Mouse (Mus musculus): ENCODE data around the gene Men1.

Gene Men1

GRCm38 (mm10) chr19:6338716-6339115 lies 3.9 kb downstream of the Men1 start:
- no peak for DNase-seq (ENCODE audit: low spot score in 2 of 2)

DNA sequence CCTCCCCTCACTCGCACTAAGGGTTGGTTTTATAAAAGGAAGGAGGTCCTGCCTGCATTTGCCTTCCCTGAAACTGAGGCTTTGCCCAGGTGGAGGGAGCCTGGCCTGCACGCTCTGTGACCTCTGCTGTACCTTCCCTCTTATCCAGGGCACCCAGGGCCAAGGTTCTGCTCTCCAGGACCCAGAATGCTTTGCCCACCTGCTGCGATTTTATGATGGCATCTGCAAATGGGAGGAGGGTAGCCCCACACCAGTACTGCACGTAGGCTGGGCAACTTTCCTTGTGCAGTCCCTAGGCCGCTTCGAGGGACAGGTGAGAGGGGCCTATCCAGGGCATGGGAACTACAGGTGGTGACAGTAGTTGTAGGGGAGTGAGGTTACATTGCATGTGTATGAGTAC lies 4.4 kb downstream of the Men1 start:
- DNase-seq (ENCODE audit: low spot score in 2 of 2) = no peak

- peak; percentile 67 to 88 for DNase-seq (ENCODE audit: low spot score in 2 of 2)
These were observed 5.2 kb downstream of the Men1 start for GRCm38 (mm10) chr19:6339890-6340504.

DNA sequence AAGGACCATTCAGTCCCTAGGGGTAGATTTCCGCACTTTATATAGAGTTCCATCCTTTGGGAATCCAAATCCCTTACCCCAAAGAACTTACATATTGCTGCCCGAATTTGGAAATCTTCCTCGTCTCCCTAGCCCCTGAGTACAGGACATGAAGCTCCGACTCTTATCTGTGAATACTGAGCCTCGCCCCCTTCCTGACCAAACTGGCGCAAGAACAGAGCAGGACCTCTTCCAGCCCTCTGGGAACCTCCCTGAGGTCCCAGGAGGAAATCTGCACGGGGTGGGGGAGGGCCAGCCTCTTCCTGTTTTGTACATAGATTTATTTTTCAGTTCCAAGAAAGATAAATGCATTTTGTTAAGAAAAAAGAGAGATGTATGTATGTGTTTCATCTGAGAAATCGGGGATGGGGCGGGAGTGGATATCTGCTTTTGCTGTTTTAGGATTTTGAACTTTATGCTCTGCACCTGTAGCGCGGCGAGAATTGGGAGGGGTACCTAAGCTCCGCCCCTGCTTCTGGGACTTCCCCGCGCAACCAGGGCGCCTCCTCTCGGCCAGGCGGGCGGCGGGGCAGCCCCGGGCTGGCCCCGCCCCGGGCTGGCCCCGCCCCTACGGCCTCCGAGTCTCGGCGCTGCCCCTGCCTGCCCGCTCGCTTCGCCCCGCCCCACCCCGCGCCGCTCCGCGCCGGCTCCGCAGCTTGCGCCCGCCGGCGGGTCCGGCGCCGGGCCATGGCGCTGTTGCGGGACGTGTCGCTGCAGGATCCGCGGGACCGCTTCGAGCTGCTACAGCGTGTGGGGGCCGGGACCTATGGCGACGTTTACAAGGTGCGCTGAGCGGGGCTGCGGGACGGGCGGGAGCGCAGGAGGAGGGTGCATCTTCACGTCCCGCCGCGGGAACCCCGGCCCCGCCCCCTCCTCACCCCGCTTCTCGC lies 6.0 kb downstream of the Men1 start, which contains the start of gene Map4k2:
TSS of gene Map4k2 (plus strand) at position 612 of the 929 bp plus-strand sequence.
- peak; percentile 90 to 95 for DNase-seq (ENCODE audit: low spot score in 2 of 2)

DNA sequence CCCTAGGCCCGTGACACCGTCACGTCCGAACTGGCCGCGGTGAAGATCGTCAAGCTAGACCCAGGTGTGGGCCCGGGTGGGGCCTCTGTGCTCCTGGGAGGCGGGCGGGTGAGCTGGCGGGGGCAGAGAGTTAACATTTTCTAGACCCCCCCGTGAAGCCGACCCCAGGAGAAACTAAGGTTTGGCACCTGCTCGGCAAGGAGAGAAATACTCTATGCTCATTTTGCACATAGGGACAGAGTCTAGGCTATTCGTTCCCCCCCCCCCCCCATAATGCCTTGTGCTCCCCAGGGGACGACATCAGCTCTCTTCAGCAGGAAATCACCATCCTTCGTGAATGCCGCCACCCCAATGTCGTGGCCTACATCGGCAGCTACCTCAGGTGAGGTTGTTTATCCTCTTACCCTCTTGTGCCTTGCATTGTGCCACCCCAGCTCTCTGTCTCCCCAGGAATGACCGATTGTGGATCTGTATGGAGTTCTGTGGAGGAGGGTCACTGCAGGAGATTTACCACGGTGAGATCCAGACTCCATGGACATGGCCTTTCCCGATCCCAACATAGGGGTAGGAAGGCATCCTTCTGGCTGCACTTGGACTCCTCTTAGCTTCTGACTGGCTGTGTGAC lies 6.8 kb downstream of the Men1 start:
- peak in 1 of 2 experiments; percentile 44 for DNase-seq (ENCODE audit: low spot score in 2 of 2)

DNA sequence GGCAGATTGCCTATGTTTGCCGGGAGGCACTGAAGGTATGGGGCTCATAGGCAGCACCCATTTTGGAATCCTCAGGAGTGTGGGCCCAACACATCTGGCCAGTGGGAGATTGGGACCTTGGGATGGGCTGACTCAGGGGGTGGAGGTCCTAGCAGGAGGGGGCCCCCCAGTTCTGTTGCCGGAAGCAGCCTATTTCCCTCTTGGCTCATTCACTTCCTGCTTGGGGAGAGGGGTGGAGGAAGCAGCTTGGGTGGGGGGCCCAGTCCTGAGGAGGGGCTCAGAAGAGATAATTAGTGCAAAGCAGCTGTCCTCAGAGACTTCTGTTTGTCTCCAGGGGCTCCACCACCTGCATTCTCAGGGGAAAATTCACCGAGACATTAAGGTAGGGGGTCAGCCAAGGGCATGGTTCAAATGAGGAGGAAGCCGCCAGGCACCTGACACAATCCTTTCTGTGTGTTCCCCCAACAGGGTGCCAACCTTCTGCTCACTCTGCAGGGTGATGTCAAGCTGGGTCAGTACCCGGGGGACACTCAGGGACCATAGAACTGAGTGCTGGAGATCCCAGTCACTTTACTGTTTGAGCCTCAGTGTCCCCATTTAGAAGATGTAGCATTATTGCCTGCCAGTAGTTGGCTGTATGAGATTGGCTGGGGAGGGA lies 7.6 kb downstream of the Men1 start:
- no peak for DNase-seq (ENCODE audit: low spot score in 2 of 2)

DNA sequence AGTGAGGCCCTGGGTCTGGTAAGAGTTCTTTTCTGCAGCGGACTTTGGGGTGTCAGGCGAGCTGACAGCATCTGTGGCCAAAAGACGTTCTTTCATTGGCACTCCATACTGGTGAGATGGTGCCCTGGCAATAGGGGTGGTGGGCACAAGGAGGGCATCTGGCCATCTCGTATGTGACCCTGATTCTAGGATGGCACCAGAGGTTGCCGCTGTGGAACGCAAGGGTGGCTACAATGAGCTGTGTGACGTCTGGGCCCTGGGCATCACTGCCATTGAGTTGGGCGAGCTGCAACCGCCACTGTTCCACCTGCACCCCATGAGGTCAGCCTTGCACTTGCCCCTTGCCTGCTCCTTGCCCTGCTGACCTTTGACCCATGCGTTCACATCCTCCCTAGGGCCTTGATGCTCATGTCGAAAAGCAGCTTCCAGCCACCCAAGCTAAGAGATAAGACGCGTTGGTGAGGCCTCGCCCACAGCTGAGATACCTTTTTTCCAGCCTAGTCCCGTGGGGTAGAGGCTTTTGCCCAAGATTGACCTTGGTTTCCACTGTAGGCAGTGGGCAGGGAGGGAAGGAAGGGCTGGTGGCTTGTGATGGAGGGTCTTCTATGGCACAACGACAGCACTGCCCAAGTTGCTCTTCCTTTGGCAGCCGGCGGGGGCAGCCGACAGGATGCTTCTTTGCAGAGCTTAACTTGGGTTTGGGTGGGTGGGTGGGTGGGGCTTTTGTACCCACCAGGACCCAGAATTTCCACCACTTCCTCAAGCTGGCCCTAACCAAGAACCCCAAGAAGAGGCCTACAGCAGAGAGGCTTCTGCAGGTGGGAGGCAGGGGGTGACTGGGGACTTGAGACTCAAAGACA lies 8.5 kb downstream of the Men1 start:
- DNase-seq (ENCODE audit: low spot score in 2 of 2) = no peak

DNA sequence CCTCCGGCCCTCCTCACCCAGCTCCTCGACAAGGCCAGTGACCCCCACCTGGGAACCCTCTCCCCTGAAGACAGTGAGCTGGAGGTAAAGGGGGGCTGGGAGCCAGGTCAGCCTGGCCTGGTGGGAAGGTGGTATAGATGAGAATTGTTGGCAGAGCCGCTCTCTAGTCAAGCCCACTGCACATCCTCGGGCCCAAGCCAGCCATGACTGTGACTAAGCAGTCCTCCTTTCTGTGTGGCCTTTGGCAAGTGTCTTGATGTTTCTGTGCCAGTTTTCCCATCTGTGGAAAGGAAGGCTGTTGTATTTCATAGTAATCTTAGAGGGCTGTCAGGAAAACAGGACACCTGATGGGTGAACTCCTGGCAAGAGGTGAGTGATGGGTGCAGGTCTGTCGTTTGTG lies 9.2 kb downstream of the Men1 start:
- DNase-seq (ENCODE audit: low spot score in 2 of 2) = no peak

GRCm38 (mm10) chr19:6346023-6346422 lies 11.2 kb downstream of the Men1 start:
- no peak for DNase-seq (ENCODE audit: low spot score in 2 of 2)

GRCm38 (mm10) chr19:6346661-6347060 lies 11.9 kb downstream of the Men1 start:
- no peak for DNase-seq (ENCODE audit: low spot score in 2 of 2)

- no peak for DNase-seq (ENCODE audit: low spot score in 2 of 2)
These were observed 12.8 kb downstream of the Men1 start for GRCm38 (mm10) chr19:6347615-6348014.

GRCm38 (mm10) chr19:6348717-6349116 lies 13.9 kb downstream of the Men1 start:
- DNase-seq (ENCODE audit: low spot score in 2 of 2) = no peak

- DNase-seq (ENCODE audit: low spot score in 2 of 2) = peak in 1 of 2 experiments; percentile 44
These were observed 14.6 kb downstream of the Men1 start for GRCm38 (mm10) chr19:6349215-6349983.

DNA sequence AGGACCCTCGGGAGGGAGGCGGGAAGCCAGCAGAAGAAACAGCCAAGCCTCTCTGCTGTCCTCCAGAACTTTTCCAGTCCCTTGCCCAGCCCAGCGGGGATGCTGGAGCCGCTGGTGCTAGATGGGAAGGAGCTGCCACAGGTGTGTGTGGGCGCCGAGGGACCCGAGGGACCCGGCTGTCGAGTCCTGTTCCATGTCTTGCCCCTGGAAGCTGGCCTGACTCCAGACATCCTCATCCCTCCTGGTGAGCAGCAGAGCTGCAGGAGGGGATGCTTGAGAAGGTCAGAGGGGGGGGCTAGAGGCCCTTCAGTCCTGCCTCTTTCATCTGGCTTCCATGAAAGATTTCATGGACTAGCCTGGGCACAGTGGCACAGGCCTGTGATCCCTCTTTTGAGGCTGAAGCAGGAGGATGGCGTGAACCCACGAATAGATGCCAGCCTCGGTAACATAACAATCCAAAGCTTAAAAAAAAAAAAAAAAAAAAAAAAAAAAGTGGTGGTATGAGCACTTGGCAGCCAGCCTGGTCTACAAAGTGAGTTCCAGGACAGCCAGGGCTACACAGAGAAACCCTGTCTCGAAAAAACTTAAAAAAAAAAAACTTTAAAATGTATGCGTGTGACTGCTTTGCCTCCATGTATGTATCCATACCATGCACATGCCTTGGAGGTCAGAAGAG lies 16.8 kb downstream of the Men1 start:
- no peak for DNase-seq (ENCODE audit: low spot score in 2 of 2)

DNA sequence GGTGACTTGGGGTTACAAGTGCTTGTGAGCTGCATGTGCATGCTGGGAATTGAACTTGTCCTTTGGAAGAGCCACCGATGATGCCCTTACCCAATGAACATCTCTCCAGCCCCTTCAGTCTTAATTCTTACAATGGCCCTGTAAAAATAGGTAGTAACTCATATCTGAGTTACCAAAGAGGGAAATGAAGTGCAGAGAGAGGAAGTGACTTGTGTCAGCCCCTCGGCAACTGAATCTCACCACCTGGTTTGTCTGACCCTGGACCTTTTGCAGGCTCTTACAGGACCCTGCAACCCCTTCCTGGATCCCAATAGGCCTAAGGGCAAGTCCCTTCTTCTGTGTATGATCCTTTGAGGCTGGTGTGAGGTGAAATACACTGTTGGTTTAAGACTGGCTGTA lies 17.3 kb downstream of the Men1 start:
- no peak for DNase-seq (ENCODE audit: low spot score in 2 of 2)

GRCm38 (mm10) chr19:6354030-6354429 lies 19.3 kb downstream of the Men1 start:
- DNase-seq (ENCODE audit: low spot score in 2 of 2) = no peak

DNA sequence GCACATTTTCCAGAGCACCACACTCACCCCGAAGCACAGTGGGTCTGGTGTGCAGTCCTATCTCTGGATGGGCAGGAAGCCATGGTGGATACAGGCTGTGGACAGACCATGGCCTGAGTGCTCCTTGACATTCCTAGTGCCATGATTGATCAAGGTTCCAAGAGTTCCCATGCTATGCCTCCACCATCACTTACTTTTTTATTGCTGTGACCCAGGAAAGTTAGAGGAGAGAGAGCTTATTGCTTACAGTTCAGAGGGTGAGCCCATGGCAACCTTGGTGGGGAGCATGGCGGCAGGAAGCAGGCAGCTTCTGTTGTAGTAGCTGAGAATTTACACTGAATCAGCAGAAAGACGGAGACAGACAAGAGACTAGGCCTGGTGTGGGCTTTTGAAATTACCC lies 26.5 kb downstream of the Men1 start:
- no peak for DNase-seq (ENCODE audit: low spot score in 2 of 2)

DNA sequence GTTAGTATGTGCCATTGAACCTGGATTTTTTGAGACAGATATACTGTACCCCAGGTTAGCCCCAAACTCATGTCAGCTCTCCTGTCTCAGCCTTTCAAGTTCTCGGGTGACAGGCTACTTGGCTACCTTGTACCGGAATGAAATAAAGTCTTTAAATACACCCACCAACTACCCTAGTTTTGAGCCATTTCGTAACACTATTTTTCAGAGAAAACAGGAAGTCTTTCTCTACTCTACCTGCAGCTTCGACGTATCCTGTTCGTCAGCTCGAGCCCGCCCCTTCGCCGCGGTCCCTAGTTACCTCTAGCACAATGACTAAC lies 28.3 kb downstream of the Men1 start:
- DNase-seq (ENCODE audit: low spot score in 2 of 2) = no peak

GRCm38 (mm10) chr19:6363411-6364240 lies 28.8 kb downstream of the Men1 start, which contains the start of gene Sf1:
Sf1 (plus strand) TSS chr19:6363690.
- DNase-seq (ENCODE audit: low spot score in 2 of 2) = peak; percentile 98 to 99

Measured in spleen, postnatal 10 days (tissue).